Comparison of ENCODE assay signal across 15 mouse cellular contexts in the genomic region with DNA sequence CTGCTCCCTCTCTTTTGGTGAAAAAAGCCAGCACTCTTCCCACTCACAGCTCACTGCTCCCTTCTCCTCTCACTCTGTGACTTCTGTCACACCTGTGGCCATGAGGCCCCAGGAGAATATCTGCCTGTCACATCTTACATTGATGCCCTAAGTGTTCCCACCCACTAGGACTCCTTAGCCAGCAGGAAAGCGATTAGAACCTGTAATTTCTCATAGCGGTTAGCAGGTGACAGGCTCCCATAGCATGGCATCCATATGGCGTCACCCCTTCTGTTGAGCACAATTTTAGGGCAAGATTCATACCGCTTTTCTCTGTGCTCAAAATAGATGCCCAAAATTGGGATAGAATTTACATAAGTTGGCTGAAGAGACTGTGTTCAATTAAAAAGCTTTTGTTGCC.
DNase-seq lines count a peak whose midpoint lies in the region; ATAC-seq and TF ChIP-seq lines count a peak whose summit lies in the region.
"Had no signal": no experiment of that assay in that cellular context is flagged by ENCODE, and none has a peak within 500 bp of the region (broad histone marks: within the 10 kb centered on the region; RNA-seq: fewer than 3 reads in every experiment).

No protein-coding gene starts in this region.

- no peak overlapping the region for H3K9ac ChIP-seq in embryonic facial prominence, embryonic 14.5 days (ENCODE audit: low read depth, low read length)
- H3K9ac ChIP-seq: heart, embryonic 13.5 days; intestine, embryonic 15.5 days; liver, embryonic 14.5 days had no signal

- WGBS in embryonic facial prominence, embryonic 14.5 days: 64% methylated on average over 4 of the region's 4 CpGs

- no peaks in the 10 kb centered on the region; the same call in 1 of the 2 replicates for H3K4me1 ChIP-seq in embryonic facial prominence, embryonic 14.5 days (ENCODE audit: control insufficient read depth, insufficient read depth, low read length)
- H3K4me1 ChIP-seq: heart, embryonic 13.5 days; intestine, embryonic 15.5 days had no signal

- no peak for TF ChIP-seq CTCF in layer of hippocampus, adult 2 months (conservative IDR thresholded peaks at IDR 0.05)

- H3K9me3 ChIP-seq in embryonic facial prominence, embryonic 14.5 days (ENCODE audit: control insufficient read depth, low read length): no peaks in the 10 kb centered on the region
- H3K9me3 ChIP-seq: heart, embryonic 13.5 days; intestine, embryonic 15.5 days had no signal

- ATAC-seq in embryonic facial prominence, embryonic 14.5 days (ENCODE audit: low read depth): peak; percentile 51; the same call in 1 of the 2 replicates
- ATAC-seq in erythroblast, adult 5-6 weeks (replicated peaks; ENCODE audit: low FRiP score, poor library complexity, severe bottlenecking): no peak

- DNase-seq in layer of hippocampus, adult 18-20 months (ENCODE audit: low spot score in 2 of 2): peak; percentile 26 to 69
- no peak for DNase-seq in layer of hippocampus, postnatal 10 days (ENCODE audit: low spot score in 2 of 2)
- DNase-seq in embryonic facial prominence, embryonic 14.5 days (ENCODE audit: low spot score): peak; percentile 59
- DNase-seq in layer of hippocampus, adult 2 months (ENCODE audit: low spot score in 2 of 2): peak; percentile 41 to 66
- peak; percentile 52 to 80 for DNase-seq in right cerebral cortex, postnatal 10 days (ENCODE audit: low spot score in 2 of 2)
- DNase-seq in cerebellum, postnatal 36 days: no peak
- DNase-seq in heart, adult 11 months: no peak
- DNase-seq: adrenal gland, postnatal 10 days; cerebellum, postnatal 25 days; gastrocnemius, postnatal 25 days had no signal

- no peak overlapping the region for H3K4me3 ChIP-seq in embryonic facial prominence, embryonic 14.5 days (ENCODE audit: low read depth, low read length)
- no peak overlapping the region for H3K4me3 ChIP-seq in layer of hippocampus, adult 2 months
- H3K4me3 ChIP-seq: heart, embryonic 13.5 days; intestine, embryonic 15.5 days had no signal

- no peak overlapping the region for H3K4me2 ChIP-seq in embryonic facial prominence, embryonic 14.5 days (ENCODE audit: low read depth, low read length)
- H3K4me2 ChIP-seq: heart, embryonic 13.5 days; intestine, embryonic 15.5 days; midbrain, embryonic 11.5 days had no signal

- no peak overlapping the region for H3K27ac ChIP-seq in embryonic facial prominence, embryonic 14.5 days (replicated peaks; ENCODE audit: low read depth, low read length)
- H3K27ac ChIP-seq in layer of hippocampus, adult 2 months: peak overlapping the region; percentile 59
- H3K27ac ChIP-seq: heart, embryonic 13.5 days; intestine, embryonic 15.5 days; liver, embryonic 14.5 days had no signal

- no peaks in the 10 kb centered on the region for H3K36me3 ChIP-seq in embryonic facial prominence, embryonic 14.5 days (ENCODE audit: control insufficient read depth, insufficient read depth, low read length)
- H3K36me3 ChIP-seq: heart, embryonic 13.5 days; intestine, embryonic 15.5 days had no signal

- no peaks in the 10 kb centered on the region for H3K27me3 ChIP-seq in embryonic facial prominence, embryonic 14.5 days (replicated peaks; ENCODE audit: control insufficient read depth, insufficient read depth, low read length)
- H3K27me3 ChIP-seq: heart, embryonic 13.5 days; intestine, embryonic 15.5 days had no signal

Comparison
In these comparisons a context has a peak if more than half of its experiments do, and no peak if none do; other contexts are left out.
1. DNase-seq: peak in layer of hippocampus, adult 18-20 months (2 of 2), embryonic facial prominence, embryonic 14.5 days (single experiment), layer of hippocampus, adult 2 months (2 of 2) and right cerebral cortex, postnatal 10 days (2 of 2); none in layer of hippocampus, postnatal 10 days (0 of 2), cerebellum, postnatal 36 days (0 of 2) and heart, adult 11 months (single experiment).